Mouse (Mus musculus): Measurements from ENCODE around the gene Anks1. TPM values are rescaled to one million over a fixed set of nuclear protein-coding genes. Genes with fewer than 3 reads are reported as not detected.
A peak's percentile ranks its signal among the peaks of the same experiment; 100 is the strongest.
"Not testable (repeated sequence)": the region's sequence is repeated elsewhere in the genome, so short reads cannot be mapped to it uniquely, and the experiment has no call there.

The Anks1 gene
- total RNA-seq, 2 experiments from 2014 or later, result 34.5 to 42.9 TPM

DNA sequence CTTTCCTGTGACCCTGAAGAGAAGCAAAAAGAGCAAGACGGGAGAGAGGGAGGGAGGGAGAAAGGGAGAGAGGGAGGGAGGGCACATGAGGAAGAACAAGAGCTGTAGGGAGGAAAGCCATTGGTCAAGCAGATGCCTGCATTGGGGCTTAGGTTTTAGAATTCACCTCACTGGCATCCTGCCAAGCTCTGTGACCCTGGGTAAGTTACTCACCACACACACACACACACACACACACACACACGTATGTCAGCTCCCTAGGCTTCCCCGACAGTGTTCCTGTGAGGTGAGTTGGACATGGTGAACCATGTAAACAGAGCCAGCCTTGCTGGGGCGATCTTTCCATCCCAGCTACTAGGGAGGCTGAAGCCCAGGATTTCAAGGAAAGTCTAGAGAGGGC lies 55.5 kb downstream of the Anks1 start:
- DNase-seq (ENCODE audit: extremely low spot score in 1 of 2, low spot score in 1 of 2), result no peak

- DNase-seq (ENCODE audit: extremely low spot score in 1 of 2, low spot score in 1 of 2), result no peak
Observed at GRCm38 (mm10) chr17:27965292-27965691, 56.2 kb downstream of the Anks1 start.

- no peak for DNase-seq (ENCODE audit: extremely low spot score in 1 of 2, low spot score in 1 of 2)
Observed at GRCm38 (mm10) chr17:27966056-27966455, 57.0 kb downstream of the Anks1 start.

- no peak for DNase-seq (ENCODE audit: extremely low spot score in 1 of 2, low spot score in 1 of 2)
Observed at GRCm38 (mm10) chr17:27966508-27967021, 57.5 kb downstream of the Anks1 start.

GRCm38 (mm10) chr17:27967529-27967928 lies 58.4 kb downstream of the Anks1 start:
- no peak for DNase-seq (ENCODE audit: extremely low spot score in 1 of 2, low spot score in 1 of 2)

DNA sequence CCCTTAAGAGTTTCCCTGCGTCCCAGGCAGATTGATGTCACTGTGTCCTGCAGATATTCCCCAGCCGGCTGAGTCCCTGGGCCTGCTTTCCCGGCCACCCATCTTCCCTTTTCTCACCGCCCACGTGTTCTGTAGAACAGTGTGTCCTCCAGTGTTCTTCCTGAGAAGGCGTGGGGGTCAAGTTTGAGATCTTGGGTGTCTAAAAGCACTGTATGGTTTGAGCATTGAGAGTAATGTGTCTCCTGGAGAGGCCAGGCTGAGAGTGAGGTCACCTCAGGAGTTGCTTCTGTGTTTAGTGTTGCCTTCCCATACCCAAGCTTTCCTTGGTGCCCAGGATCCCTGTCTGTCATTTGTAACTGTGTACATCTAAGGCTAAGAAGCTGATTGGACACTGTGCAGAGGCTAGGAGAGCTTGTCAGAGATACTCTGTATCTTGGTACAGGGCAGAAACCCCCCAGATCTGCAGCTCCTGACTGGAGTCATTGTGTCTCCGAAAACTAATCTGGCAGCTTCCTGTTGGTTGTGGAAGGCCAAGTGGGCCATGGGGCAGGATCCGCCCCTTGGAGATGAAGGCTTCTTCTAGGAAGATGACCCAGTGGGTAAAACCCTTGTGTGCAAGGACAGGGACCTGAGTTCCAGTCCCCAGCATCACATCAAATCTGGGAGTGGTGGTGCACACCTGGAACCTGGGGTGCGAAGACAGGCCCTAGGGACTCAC lies 59.1 kb downstream of the Anks1 start:
- DNase-seq (ENCODE audit: extremely low spot score in 1 of 2, low spot score in 1 of 2), result no peak

DNA sequence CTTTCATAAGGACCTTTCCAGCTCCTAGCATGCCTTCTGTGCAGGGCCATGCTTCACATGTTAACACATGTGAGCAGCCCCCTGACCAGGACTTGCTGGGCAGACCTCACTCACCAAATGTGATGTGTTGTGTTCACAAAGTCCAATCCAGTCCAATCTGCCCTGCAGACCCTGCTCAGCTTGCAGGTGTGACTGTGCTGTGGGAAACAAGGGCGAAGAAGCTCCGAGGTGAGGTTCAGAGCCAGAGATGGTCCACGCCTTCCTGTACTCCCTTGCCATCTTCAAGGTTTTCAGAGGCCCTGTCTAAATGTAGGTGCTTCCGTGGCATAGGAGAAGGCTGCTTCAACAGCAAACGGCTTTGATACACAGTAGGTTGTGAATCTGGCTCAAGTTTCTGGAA lies 59.8 kb downstream of the Anks1 start:
- no peak for DNase-seq (ENCODE audit: extremely low spot score in 1 of 2, low spot score in 1 of 2)

GRCm38 (mm10) chr17:27969365-27969764 lies 60.3 kb downstream of the Anks1 start:
- DNase-seq (ENCODE audit: extremely low spot score in 1 of 2, low spot score in 1 of 2), result no peak

- no peak for DNase-seq (ENCODE audit: extremely low spot score in 1 of 2, low spot score in 1 of 2)
Observed at GRCm38 (mm10) chr17:27969896-27970295, 60.8 kb downstream of the Anks1 start.

- DNase-seq (ENCODE audit: extremely low spot score in 1 of 2, low spot score in 1 of 2), result no peak
Observed at GRCm38 (mm10) chr17:27970305-27970704, 61.2 kb downstream of the Anks1 start.

DNA sequence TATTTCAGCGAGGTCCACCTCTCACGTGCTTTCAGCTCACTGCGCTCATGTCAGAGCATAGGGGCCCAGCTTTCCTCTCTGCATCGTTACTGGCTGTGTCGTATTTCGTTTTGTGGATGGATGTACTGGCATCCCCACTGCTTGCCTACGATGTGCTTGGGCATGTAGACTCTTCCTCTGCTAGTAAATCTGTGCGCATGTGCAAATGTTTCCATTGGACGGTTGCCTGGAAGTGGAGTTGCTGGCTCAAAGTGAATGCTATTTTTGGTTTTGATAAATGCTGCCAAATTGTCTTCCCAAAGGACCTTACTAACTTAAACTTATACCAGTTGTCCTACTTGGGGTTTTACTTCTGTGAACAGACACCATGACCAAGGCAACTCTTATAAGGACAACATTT lies 62.4 kb downstream of the Anks1 start:
- DNase-seq (ENCODE audit: extremely low spot score in 1 of 2, low spot score in 1 of 2), result peak in 1 of 2 experiments; percentile 41

DNA sequence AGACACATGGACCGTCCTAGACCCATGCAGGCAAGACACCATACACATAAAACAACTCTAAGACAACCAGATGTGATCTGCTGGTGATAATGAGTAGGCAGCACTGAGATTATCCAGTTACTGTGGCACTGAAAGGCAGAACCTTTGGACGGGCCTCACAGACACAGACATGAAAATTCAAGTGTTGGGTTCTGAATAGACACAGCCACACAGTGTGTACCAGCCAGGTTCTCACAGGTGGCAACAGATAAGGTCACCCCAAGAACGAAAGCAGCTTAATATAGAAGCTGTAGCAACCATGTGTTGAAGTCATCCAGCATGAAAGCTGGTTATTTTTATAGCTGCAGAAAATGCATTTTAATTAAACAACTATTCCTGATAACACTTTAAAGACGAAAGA lies 64.2 kb downstream of the Anks1 start:
- DNase-seq (ENCODE audit: extremely low spot score in 1 of 2, low spot score in 1 of 2), result no peak

GRCm38 (mm10) chr17:27976266-27976665 lies 67.2 kb downstream of the Anks1 start:
- no peak for DNase-seq (ENCODE audit: extremely low spot score in 1 of 2, low spot score in 1 of 2)

GRCm38 (mm10) chr17:27977008-27977636 lies 68.0 kb downstream of the Anks1 start:
- no peak for DNase-seq (ENCODE audit: extremely low spot score in 1 of 2, low spot score in 1 of 2)

DNA sequence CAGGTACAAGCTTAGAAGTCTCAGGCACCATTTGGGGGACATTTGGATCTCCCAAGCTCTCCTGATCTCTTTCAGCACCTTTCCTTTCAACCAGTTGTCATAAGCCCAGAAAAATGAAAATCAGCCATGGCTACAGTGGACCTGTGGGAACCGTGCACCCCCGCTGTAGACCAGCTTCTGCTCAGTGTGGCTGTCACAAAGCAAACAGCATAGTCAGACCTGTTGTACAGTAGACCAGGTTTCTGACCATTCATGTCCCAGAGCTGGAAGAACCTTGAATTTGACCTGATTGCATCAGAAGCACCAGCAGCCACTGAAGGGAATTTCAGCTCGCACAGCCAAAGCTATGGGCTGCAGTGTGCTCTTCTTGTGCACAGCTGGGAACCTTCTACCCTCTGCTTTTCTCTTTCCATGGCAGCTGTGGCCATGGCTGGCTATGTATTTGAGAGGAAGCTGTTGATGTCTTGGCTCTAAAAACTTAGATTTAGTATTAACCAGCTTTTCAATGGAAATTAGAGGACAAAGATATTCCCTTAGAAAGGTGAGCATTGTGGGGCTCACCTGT lies 71.4 kb downstream of the Anks1 start:
- no peak for DNase-seq (ENCODE audit: extremely low spot score in 1 of 2, low spot score in 1 of 2)

DNA sequence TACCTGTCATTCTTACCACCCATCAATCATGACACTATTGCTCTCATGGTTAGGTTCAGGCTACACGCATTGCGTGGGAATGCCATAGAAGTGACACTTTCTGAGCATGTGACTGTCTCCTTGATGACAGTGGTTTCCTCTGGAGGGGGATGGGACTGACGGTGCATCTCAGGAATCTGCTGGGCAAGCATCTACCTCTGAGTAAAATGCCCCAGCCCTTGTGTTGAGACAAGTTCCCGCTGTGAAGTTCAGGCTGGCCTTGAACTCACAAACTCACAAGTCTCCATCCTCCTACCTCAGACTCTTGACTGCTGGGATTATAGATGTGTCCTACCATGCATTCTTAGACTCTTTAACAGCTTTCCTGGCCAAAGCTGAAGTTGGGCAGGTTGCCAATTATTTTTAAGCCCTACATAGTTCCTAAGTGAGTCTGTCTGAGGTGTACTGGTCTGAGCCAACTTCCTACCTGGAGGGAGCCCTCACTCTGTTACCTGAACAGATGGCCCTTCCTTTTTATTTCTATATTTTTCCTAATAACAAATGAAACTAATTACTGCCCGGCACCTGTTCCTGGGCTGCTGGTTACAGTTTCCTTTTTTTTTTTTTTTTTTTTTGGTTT lies 72.5 kb downstream of the Anks1 start:
- DNase-seq (ENCODE audit: extremely low spot score in 1 of 2, low spot score in 1 of 2), result no peak

DNA sequence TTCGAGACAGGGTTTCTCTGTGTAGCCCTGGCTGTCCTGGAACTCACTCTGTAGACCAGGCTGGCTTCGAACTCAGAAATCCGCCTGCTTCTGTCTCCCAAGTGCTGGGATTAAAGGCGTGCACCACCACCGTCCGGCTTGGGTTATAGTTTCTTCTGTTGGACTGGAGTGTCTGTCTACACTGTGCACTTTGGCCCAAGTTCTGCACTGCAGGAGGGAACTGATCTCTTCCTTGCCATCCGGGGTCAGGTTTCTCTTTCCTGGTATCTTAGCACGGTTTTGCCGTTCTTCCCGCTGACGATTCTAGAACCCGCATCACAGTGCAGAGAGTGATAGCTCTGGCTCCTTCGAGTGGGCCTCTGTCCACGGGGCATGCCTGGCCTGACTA lies 73.0 kb downstream of the Anks1 start:
- not testable (repeated sequence) for DNase-seq (ENCODE audit: extremely low spot score in 1 of 2, low spot score in 1 of 2)

GRCm38 (mm10) chr17:27982712-27983266 lies 73.7 kb downstream of the Anks1 start:
- no peak for DNase-seq (ENCODE audit: extremely low spot score in 1 of 2, low spot score in 1 of 2)

GRCm38 (mm10) chr17:27984421-27984820 lies 75.3 kb downstream of the Anks1 start:
- no peak for DNase-seq (ENCODE audit: extremely low spot score in 1 of 2, low spot score in 1 of 2)

- DNase-seq (ENCODE audit: extremely low spot score in 1 of 2, low spot score in 1 of 2), result no peak
Observed at GRCm38 (mm10) chr17:27986106-27986505, 77.0 kb downstream of the Anks1 start.

Data from layer of hippocampus, postnatal 25 days (tissue).